Mouse (Mus musculus): ENCODE results near the gene Itgb2. TPM values are rescaled to one million over a fixed set of nuclear protein-coding genes. Genes with fewer than 3 reads are reported as not detected.

Itgb2 gene
- polyA plus RNA-seq, 1 experiment, result 0.90 TPM

GRCm38 (mm10) chr10:77531026-77532019 is 1.3 kb downstream of the Itgb2 start:
- TF ChIP-seq GATA1 (IDR thresholded peaks at IDR 0.05; ENCODE audit: low read length), result no peak

GRCm38 (mm10) chr10:77532020-77532413 is 2.0 kb downstream of the Itgb2 start:
- TF ChIP-seq GATA1 (IDR thresholded peaks at IDR 0.05; ENCODE audit: low read length), result no peak

- TF ChIP-seq GATA1 (IDR thresholded peaks at IDR 0.05; ENCODE audit: low read length), result no peak
These were observed 6.7 kb downstream of the Itgb2 start for GRCm38 (mm10) chr10:77536727-77537126.

- TF ChIP-seq GATA1 (IDR thresholded peaks at IDR 0.05; ENCODE audit: low read length), result no peak
These were observed 7.5 kb downstream of the Itgb2 start for GRCm38 (mm10) chr10:77537215-77538209.

- no peak for TF ChIP-seq GATA1 (IDR thresholded peaks at IDR 0.05; ENCODE audit: low read length)
These were observed 9.4 kb downstream of the Itgb2 start for GRCm38 (mm10) chr10:77539320-77539945.

- TF ChIP-seq GATA1 (IDR thresholded peaks at IDR 0.05; ENCODE audit: low read length), result no peak
These were observed 10.6 kb downstream of the Itgb2 start for GRCm38 (mm10) chr10:77540576-77541102.

- no peak for TF ChIP-seq GATA1 (IDR thresholded peaks at IDR 0.05; ENCODE audit: low read length)
These were observed 12.0 kb downstream of the Itgb2 start for GRCm38 (mm10) chr10:77541864-77542666.

GRCm38 (mm10) chr10:77543226-77543625 is 13.2 kb downstream of the Itgb2 start:
- no peak for TF ChIP-seq GATA1 (IDR thresholded peaks at IDR 0.05; ENCODE audit: low read length)

GRCm38 (mm10) chr10:77544916-77545315 is 14.9 kb downstream of the Itgb2 start:
- no peak for TF ChIP-seq GATA1 (IDR thresholded peaks at IDR 0.05; ENCODE audit: low read length)

- TF ChIP-seq GATA1 (IDR thresholded peaks at IDR 0.05; ENCODE audit: low read length), result no peak
These were observed 18.5 kb downstream of the Itgb2 start for GRCm38 (mm10) chr10:77548576-77548975.

- TF ChIP-seq GATA1 (IDR thresholded peaks at IDR 0.05; ENCODE audit: low read length), result no peak
These were observed 20.8 kb downstream of the Itgb2 start for GRCm38 (mm10) chr10:77550874-77551273.

- TF ChIP-seq GATA1 (IDR thresholded peaks at IDR 0.05; ENCODE audit: low read length), result no peak
These were observed 22.1 kb downstream of the Itgb2 start for GRCm38 (mm10) chr10:77552162-77552561.

GRCm38 (mm10) chr10:77553285-77553684 is 23.2 kb downstream of the Itgb2 start:
- TF ChIP-seq GATA1 (IDR thresholded peaks at IDR 0.05; ENCODE audit: low read length), result no peak

GRCm38 (mm10) chr10:77554918-77555317 is 24.9 kb downstream of the Itgb2 start:
- TF ChIP-seq GATA1 (IDR thresholded peaks at IDR 0.05; ENCODE audit: low read length), result peak; percentile 54

Data from G1E-ER4 (cell line).